Mouse (Mus musculus): ENCODE measurements around the gene Iqca. TPM values are rescaled to one million over a fixed set of nuclear protein-coding genes. Genes with fewer than 3 reads are reported as not detected.

Iqca gene
- total RNA-seq, 2 experiments from 2014 or later = 0.76 to 1.7 TPM

Other genes with a start within 250 kb of the Iqca start
- under 1 TPM in 1 of 2 experiments, not detected in 1; 0.44 TPM for gene Gbx2, start 222.2 kb downstream of the Iqca start, total RNA-seq (2021)
- gene Asb18, start 138.7 kb downstream of the Iqca start, total RNA-seq (2021) = 1 to 10 TPM; 2.7 to 3.2 TPM
- gene Ackr3, start 50.6 kb upstream of the Iqca start, total RNA-seq (2021) = 10 to 100 TPM; 15.5 to 16.7 TPM

Measured in layer of hippocampus, postnatal 25 days (tissue).